Mouse (Mus musculus) heart, adult 18-20 months (tissue): ENCODE measurements at regions not wholly inside any gene's neighbourhood (a gene's known extent, or its start where the extent isn't known, plus 50 kb on each side); places are given as distances from the start of the nearest gene placed in this dataset.
"Not testable (repeated sequence)": the region's sequence is repeated elsewhere in the genome, so short reads cannot be mapped to it uniquely, and the experiment has no call there.

ENCODE experiments used
- DNase-seq, 2 experiments: peaks; one replicate each; pipeline ENCODE4 v3.0.0; 2021 to 2022; ENCODE audit warnings: mixed read lengths in 1 of 2

GRCm38 (mm10) chr12:20415397-20415796 lies 461.1 kb downstream of the Gm21863 start:
- peak in 1 of 2 experiments; percentile 1 for DNase-seq

- not testable (repeated sequence) for DNase-seq
Observed at GRCm38 (mm10) chr12:20426359-20426758, 472.1 kb downstream of the Gm21863 start.

GRCm38 (mm10) chr12:20464585-20464984 lies 510.3 kb downstream of the Gm21863 start:
- peak; percentile 6 to 33 for DNase-seq
